In the genomic region with DNA sequence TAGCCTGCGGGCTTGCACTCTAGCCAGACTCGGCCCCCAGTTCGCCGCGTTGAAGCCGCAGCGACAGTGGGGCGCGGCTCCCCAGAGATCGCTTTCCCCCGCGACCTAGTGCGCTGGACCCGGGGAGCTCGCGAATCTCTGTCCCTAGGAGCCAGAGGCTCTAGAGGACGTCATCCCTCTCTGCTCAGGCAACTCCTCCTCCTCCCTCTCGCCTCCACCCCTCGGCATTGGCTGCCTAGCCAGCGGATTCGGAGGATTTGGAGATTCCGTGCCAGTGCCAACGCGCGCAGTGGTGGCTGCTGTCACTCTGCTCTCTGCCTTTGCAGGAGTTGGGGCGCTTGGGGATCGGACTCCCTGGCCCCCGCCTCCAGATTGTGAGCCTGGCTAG, we compare ENCODE assay signal across 7 mouse cellular contexts. TPM values are rescaled to one million over a fixed set of nuclear protein-coding genes. Genes with fewer than 3 reads are reported as not detected.
A peak's percentile ranks its signal among the peaks of the same experiment; 100 is the strongest.
DNase-seq lines count a peak whose midpoint lies in the region; ATAC-seq lines count a peak whose summit lies in the region.

No protein-coding gene starts in this region.

- peak overlapping the region; percentile 2; the same call in 1 of the 2 replicates for H3K9ac ChIP-seq in embryonic facial prominence, embryonic 12.5 days
- peak overlapping the region; percentile 67 for H3K9ac ChIP-seq in heart, embryonic 12.5 days
- H3K9ac ChIP-seq in kidney, embryonic 16.5 days (replicated peaks; ENCODE audit: low read length), result peak overlapping the region; percentile 43
- peak overlapping the region; percentile 55 for H3K9ac ChIP-seq in limb, embryonic 13.5 days
- H3K9ac ChIP-seq in midbrain, embryonic 14.5 days (replicated peaks; ENCODE audit: low read length), result peak overlapping the region; percentile 57

- H3K4me3 ChIP-seq in brown adipose tissue, adult 24 weeks (ENCODE audit: insufficient read depth, low read depth, low read length), result peak overlapping the region; percentile 45
- H3K4me3 ChIP-seq in embryonic facial prominence, embryonic 12.5 days, result peak overlapping the region; percentile 50
- peak overlapping the region; percentile 70 for H3K4me3 ChIP-seq in heart, embryonic 12.5 days
- H3K4me3 ChIP-seq in kidney, embryonic 16.5 days (ENCODE audit: low read length), result peak overlapping the region; percentile 55
- H3K4me3 ChIP-seq in limb, embryonic 13.5 days, result peak overlapping the region; percentile 55
- H3K4me3 ChIP-seq in midbrain, embryonic 14.5 days (replicated peaks; ENCODE audit: low read depth, low read length), result peak overlapping the region; percentile 59

- WGBS in embryonic facial prominence, embryonic 12.5 days, result under 1% methylated on average over 28 of the region's 28 CpGs
- under 1% methylated on average over 28 of the region's 28 CpGs for WGBS in heart, embryonic 12.5 days
- 0% methylated on average over 28 of the region's 28 CpGs for WGBS in kidney, embryonic 16.5 days
- under 1% methylated on average over 28 of the region's 28 CpGs for WGBS in limb, embryonic 13.5 days
- WGBS in midbrain, embryonic 14.5 days, result under 1% methylated on average over 28 of the region's 28 CpGs

- 0 out of 2 replicates have a peak, but pooled peaks cover 3% of the 10 kb centered on the region for H3K9me3 ChIP-seq in embryonic facial prominence, embryonic 12.5 days
- no peaks in the 10 kb centered on the region for H3K9me3 ChIP-seq in heart, embryonic 12.5 days (replicated peaks)
- H3K9me3 ChIP-seq in kidney, embryonic 16.5 days (ENCODE audit: low read length), result no peaks in the 10 kb centered on the region
- peaks cover 5% of the 10 kb centered on the region; the same call in 1 of the 2 replicates for H3K9me3 ChIP-seq in limb, embryonic 13.5 days
- H3K9me3 ChIP-seq in midbrain, embryonic 14.5 days (ENCODE audit: control insufficient read depth, low read length), result no peaks in the 10 kb centered on the region

- H3K27ac ChIP-seq in brown adipose tissue, adult 24 weeks (replicated peaks; ENCODE audit: low read depth, low read length), result no peak overlapping the region
- no peak overlapping the region for H3K27ac ChIP-seq in embryonic facial prominence, embryonic 12.5 days
- no peak overlapping the region for H3K27ac ChIP-seq in heart, embryonic 12.5 days (ENCODE audit: poor library complexity, severe bottlenecking)
- H3K27ac ChIP-seq in kidney, embryonic 16.5 days (ENCODE audit: low read length), result no peak overlapping the region
- no peak overlapping the region for H3K27ac ChIP-seq in limb, embryonic 13.5 days
- no peak overlapping the region for H3K27ac ChIP-seq in midbrain, embryonic 14.5 days (replicated peaks; ENCODE audit: low read depth, low read length)

- H3K4me2 ChIP-seq in embryonic facial prominence, embryonic 12.5 days (replicated peaks), result peak overlapping the region; percentile 98
- H3K4me2 ChIP-seq in heart, embryonic 12.5 days, result peak overlapping the region; percentile 100
- peak overlapping the region; percentile 93 for H3K4me2 ChIP-seq in kidney, embryonic 16.5 days (replicated peaks; ENCODE audit: low read depth, low read length)
- peak overlapping the region; percentile 99 for H3K4me2 ChIP-seq in limb, embryonic 13.5 days (replicated peaks)
- H3K4me2 ChIP-seq in midbrain, embryonic 14.5 days (ENCODE audit: low read length), result peak overlapping the region; percentile 100

- DNase-seq in midbrain, embryonic 14.5 days, result peak; percentile 81
- peak; percentile 67 for DNase-seq in testis, postnatal 14 days (ENCODE audit: low spot score)

- no peak for ATAC-seq in embryonic facial prominence, embryonic 12.5 days (ENCODE audit: insufficient number of reproducible peaks, insufficient read depth, low FRiP score, low TSS enrichment)
- peak; percentile 62 for ATAC-seq in heart, embryonic 12.5 days (ENCODE audit: insufficient number of reproducible peaks, low FRiP score)
- ATAC-seq in kidney, embryonic 16.5 days (ENCODE audit: low FRiP score, low TSS enrichment), result peak; percentile 87
- peak; percentile 48; the same call in 1 of the 2 replicates for ATAC-seq in limb, embryonic 13.5 days (ENCODE audit: low FRiP score, low read depth)
- ATAC-seq in midbrain, embryonic 14.5 days (ENCODE audit: low FRiP score, low TSS enrichment), result peak; percentile 59

- H3K4me1 ChIP-seq in brown adipose tissue, adult 24 weeks (ENCODE audit: control insufficient read depth, insufficient read depth, insufficient read length, low read length), result no peaks in the 10 kb centered on the region
- H3K4me1 ChIP-seq in embryonic facial prominence, embryonic 12.5 days, result peaks cover 14% of the 10 kb centered on the region
- peaks cover 18% of the 10 kb centered on the region for H3K4me1 ChIP-seq in heart, embryonic 12.5 days (replicated peaks)
- H3K4me1 ChIP-seq in kidney, embryonic 16.5 days (ENCODE audit: insufficient read depth, low read length), result peaks cover 21% of the 10 kb centered on the region
- H3K4me1 ChIP-seq in limb, embryonic 13.5 days, result peaks cover 19% of the 10 kb centered on the region
- 0 out of 2 replicates have a peak, but pooled peaks cover 5% of the 10 kb centered on the region for H3K4me1 ChIP-seq in midbrain, embryonic 14.5 days (ENCODE audit: control insufficient read depth, insufficient read depth, low read length)

- no peaks in the 10 kb centered on the region for H3K36me3 ChIP-seq in embryonic facial prominence, embryonic 12.5 days
- no peaks in the 10 kb centered on the region for H3K36me3 ChIP-seq in heart, embryonic 12.5 days
- H3K36me3 ChIP-seq in kidney, embryonic 16.5 days (ENCODE audit: insufficient read depth, low read length), result no peaks in the 10 kb centered on the region
- H3K36me3 ChIP-seq in limb, embryonic 13.5 days, result no peaks in the 10 kb centered on the region
- no peaks in the 10 kb centered on the region for H3K36me3 ChIP-seq in midbrain, embryonic 14.5 days (ENCODE audit: control insufficient read depth, insufficient read depth, low read length)

- H3K27me3 ChIP-seq in embryonic facial prominence, embryonic 12.5 days, result peaks cover 54% of the 10 kb centered on the region
- peaks cover 39% of the 10 kb centered on the region for H3K27me3 ChIP-seq in heart, embryonic 12.5 days (replicated peaks)
- H3K27me3 ChIP-seq in kidney, embryonic 16.5 days (ENCODE audit: insufficient read depth, low read length), result peaks cover 55% of the 10 kb centered on the region
- H3K27me3 ChIP-seq in limb, embryonic 13.5 days, result peaks cover 73% of the 10 kb centered on the region
- peaks cover 31% of the 10 kb centered on the region for H3K27me3 ChIP-seq in midbrain, embryonic 14.5 days (ENCODE audit: control insufficient read depth, insufficient read depth, low read length)

RNA-seq across cellular contexts. Expression of a gene that starts 0.7 kb away (rescaled TPM):
- 1.3 and 1.6 TPM in 2 replicates for polyA plus RNA-seq in brown adipose tissue, adult 24 weeks (2012; ENCODE audit: insufficient read depth, insufficient read length, missing spikeins)
- polyA plus RNA-seq in embryonic facial prominence, embryonic 12.5 days (2016; fragmentation: Nextera tagmentation; extraction: Ambion mirVana), result 166 and 167 TPM in 2 replicates
- 140 and 144 TPM in 2 replicates for polyA plus RNA-seq in heart, embryonic 12.5 days (2016; fragmentation: Nextera tagmentation; extraction: Ambion mirVana)
- polyA plus RNA-seq in kidney, embryonic 16.5 days (2015; fragmentation: Nextera tagmentation; extraction: Ambion mirVana), result 27.4 and 29.1 TPM in 2 replicates
- polyA plus RNA-seq in limb, embryonic 13.5 days (2015; fragmentation: Nextera tagmentation; extraction: Ambion mirVana), result 143 and 154 TPM in 2 replicates
- polyA plus RNA-seq in midbrain, embryonic 14.5 days (2014; fragmentation: Nextera tagmentation; extraction: Ambion mirVana), result 47.3 and 63.4 TPM in 2 replicates

Comparison
In these comparisons a context has a peak if more than half of its experiments do, and no peak if none do; other contexts are left out.
1. H3K9ac ChIP-seq: peak in every context shown above with its lines; median percentile 67 in heart, embryonic 12.5 days; 57 in midbrain, embryonic 14.5 days; 55 in limb, embryonic 13.5 days; 43 in kidney, embryonic 16.5 days; 2 in embryonic facial prominence, embryonic 12.5 days.
2. RNA of a gene that starts 0.7 kb away (polyA plus RNA-seq): 166 to 167 TPM in embryonic facial prominence, embryonic 12.5 days, 143 to 154 TPM in limb, embryonic 13.5 days, 140 to 144 TPM in heart, embryonic 12.5 days, 47.3 to 63.4 TPM in midbrain, embryonic 14.5 days and 27.4 to 29.1 TPM in kidney, embryonic 16.5 days; 1.3 to 1.6 TPM in brown adipose tissue, adult 24 weeks; every median in the first group is over 10 times any median in the second.
3. Peak in every context shown above with its lines, with median percentiles within 50 percentile points of each other: H3K4me3 ChIP-seq and H3K4me2 ChIP-seq.